Mouse (Mus musculus): ENCODE measurements around the gene 2610507B11Rik.

2610507B11Rik gene

DNA sequence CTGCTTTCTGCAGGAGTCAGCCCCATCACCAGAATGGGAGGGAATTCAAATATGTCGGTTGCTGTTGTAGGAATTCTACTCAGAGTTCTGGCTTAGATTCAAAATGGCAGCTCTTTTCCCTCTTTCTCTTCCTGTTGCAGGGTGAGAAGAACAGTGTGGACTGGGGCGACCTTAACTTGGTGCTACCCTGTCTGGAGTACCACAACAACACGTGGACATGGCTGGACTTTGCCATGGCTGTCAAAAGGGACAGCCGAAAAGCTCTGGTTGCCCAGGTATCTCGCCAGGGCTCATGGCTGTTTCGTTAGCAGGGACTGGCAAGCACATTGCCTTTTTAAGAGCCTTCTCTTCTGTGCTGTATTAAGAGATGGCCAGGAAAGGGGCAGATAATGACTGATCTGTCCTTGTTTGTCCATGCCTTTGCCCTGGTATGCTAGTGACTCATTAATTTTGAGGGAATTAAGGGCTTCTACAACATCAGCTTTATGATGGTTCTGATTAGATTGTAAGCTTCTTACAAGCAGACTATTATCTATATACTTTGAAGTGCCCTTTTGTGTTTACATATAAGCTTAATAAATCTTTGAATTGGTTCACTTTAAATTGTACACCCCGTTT lies 27.7 kb downstream of the 2610507B11Rik start:
- DNase-seq: no peak

DNA sequence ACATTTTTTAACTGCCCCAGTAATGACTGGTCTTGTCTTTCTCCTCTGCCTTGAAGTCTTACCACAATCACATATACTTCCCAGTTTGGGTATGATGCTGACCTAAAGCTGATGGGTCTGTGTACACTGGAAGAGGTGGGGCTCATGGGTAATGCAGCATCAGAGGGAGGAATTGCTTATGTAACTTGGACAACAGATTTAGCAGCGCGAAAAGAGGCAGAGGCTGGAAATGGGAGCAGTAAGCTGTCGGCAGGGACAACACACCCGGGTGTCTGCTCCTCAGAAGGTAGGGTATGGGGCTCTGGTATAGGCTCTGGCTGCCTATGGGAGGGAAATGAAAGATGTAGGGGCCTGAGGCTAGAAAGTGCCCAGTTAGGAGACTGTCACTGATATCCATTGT lies 29.1 kb downstream of the 2610507B11Rik start, which contains the start of gene BC030499:
TSS of gene BC030499 (plus strand) at position 188 of the 400 bp plus-strand sequence.
- no peak for DNase-seq

DNA sequence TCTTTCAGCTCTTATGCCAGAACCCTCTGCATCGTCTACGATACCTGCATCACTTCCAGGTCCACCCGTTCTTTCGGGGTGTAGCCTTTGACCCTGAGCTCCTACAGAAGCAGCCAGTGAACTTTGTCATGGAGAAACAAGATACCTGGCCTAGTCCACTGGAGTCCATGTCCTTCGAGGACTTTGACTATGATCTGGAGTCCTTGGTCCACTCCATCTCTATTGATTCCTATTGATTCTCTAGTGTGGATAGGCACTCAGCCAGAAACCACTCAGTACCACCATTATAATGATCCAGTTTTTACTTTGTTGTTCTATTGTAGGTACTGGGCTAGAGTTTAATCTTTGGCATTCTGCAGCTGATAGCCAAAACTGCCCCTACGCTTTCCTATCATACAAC lies 33.0 kb downstream of the 2610507B11Rik start:
- no peak for DNase-seq

DNA sequence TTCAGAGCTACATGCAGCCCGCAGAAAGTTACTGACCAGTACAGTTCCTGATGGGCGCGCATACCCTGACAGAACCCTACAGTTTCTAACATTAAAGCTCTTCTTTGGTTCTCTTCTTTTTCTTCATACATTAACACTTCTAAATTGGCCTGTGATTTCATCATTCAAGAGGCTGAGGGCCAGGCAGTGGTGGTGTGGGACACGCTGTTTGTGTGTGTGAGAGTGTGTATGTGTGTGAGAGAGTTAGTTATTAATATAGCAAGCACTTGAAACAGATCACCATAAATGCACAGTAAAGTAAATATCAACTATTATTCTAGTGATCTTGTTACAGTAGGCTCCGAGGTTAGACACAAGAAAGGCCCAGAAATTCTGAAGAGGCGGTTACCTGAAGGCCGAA lies 39.4 kb downstream of the 2610507B11Rik start:
- no peak for DNase-seq

DNA sequence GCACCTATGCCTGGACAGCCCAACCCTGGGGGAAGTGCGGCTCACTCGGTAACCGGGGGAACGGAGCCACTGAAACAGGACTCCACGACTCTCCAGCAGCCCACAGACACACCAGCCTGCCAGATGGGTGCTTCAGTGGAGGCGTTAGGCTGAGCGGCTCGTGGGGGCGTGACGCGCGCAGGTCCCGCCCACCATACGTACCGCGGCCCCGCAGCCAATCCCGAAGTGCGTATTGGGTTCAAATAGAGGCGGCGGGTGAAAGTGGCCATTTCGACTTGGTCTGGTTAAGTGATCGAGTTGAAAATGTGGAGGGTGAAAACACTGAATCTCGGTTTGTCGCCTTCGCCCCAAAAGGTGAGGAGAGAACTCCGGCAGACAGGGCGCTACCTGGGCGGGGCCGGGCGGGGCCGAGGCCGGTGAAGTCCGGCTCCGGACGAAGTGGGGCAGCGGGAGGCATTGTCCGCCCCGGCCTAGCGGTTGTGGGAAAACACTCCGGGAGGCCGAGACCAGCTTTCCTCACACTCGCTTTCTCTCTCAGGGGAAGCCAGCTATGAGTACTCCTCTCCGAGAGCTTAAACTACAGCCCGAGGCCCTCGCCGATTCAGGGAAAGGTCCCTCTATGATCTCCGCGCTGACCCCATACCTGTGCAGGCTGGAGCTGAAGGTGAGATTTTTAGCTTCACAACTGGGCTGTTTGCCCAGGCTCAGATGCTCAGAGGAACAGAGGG lies 40.0 kb downstream of the 2610507B11Rik start, which contains the start of gene Spag5:
TSS of gene Spag5 (plus strand) at position 173 of the 728 bp plus-strand sequence.
- DNase-seq: peak; percentile 77 to 89

DNA sequence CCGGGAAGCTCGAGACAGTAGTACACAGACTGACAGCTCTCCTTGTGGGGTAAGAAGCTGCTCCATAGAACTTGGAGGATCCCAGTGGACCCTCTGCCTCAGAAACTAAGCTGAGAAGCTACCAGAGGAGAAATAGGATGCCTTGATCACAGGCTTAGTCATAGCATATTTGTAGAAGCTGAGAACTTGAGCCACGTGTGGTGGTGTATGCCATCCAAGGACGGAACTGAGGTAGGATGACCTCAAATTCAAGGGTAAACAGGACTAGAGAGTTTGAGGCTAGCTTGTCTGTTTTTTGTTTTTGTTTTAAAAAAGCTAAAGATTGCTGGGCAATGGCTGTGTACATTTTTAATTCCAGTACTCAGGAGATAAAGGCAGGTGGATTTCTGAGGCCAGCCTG lies 43.7 kb downstream of the 2610507B11Rik start:
- no peak for DNase-seq

DNA sequence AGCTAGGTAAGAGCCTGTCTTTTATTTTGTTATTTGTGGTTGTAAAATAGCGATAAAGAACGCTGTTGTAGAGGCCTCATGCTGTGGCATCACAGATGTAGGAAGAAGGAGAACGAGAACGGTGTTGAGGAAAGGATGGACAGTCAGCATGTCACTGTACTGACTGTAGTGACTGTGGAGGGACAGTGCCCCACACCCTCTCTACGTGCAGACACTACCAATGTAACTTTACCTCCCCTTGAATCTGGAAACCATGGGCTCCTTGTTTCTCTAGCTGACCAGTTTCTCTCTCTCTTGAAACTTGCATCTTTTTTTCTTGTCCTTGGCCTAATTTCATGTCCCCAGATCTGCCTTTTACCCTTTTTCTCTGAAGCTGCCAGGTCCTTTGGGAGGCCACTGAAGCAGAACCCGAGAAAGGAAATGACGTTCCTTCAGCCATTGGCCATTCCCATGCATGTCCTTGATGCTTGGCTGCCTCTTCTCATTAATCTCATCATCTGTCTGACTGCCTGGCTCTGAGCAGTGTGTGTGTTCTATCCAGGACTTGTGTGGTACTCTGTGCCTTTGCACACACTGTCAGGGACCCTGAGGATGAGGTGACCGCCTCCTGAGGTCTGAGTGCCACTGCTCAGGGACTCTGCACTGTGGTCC lies 49.4 kb downstream of the 2610507B11Rik start:
- no peak for DNase-seq

DNA sequence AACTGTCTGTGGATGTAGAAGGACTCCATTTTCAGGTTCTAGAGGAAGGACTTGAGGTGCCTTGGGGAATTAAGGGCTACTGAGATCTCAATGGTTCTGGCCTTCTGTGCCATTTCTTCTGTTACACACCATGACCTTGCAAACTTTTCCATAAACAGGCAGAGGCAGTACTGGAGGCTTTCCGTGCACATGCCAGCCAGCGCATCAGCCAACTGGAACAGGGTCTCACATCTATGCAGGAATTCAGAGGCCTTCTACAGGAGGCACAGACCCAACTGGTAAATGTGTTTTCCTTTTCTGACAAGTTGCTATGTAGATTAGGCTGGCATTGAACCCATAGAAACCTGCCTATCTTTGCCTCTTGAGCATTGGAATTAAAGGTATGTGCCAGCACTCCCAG lies 52.1 kb downstream of the 2610507B11Rik start:
- no peak for DNase-seq

DNA sequence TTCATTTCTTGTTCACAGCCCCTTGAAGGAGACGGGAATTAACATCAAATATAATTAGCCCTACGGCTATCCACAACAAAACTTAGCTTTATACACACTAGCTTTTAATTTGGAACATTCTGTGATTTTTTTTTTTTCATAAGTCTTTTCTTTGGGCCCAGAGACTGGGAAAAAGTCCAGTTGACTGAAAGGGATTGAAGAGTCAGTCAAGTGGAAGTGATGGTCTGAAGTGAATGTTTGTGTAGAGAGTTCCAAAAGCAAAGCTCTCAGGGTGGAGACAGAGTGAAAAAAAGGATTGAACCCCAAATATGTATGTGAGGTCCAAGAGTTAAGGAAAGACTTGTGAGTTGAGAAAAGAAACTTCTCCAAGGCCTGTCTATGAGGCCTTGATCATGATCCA lies 56.9 kb downstream of the 2610507B11Rik start:
- DNase-seq: no peak

DNA sequence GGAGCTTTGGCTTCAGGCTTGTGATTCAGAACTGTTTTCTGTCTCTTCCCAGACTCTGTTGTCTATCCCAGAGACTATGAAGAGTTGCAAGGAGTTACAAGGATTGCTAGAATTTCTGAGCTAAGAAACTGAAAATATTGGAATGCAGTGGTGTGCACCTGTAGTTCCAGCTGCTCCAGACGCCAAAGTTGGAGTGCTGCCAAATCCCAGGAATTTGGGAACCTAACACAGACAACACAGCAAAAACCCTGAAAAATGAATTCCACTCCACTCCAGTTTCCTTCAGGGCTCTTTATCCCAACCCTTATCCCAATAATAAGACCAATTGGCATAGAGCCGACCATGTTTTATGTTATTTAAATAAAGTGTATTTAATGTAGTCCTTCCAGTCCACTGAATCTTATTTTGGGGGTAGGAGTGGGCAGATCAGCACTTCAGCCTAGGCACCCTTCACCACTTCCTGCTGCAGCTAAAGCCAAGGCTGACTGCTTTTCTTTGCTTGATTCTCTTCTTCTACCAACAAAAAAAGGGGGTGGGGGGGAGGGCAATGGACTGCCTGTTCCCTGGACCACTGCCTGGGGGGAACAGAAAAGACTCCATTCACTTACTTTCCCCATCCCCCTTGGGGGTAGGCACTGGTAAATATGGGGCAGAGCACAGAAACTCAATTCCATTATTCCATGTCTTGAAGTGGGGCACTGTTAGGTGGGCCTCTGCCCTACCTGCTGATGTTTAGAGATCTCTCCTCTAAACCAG lies 60.7 kb downstream of the 2610507B11Rik start:
- DNase-seq: no peak

DNA sequence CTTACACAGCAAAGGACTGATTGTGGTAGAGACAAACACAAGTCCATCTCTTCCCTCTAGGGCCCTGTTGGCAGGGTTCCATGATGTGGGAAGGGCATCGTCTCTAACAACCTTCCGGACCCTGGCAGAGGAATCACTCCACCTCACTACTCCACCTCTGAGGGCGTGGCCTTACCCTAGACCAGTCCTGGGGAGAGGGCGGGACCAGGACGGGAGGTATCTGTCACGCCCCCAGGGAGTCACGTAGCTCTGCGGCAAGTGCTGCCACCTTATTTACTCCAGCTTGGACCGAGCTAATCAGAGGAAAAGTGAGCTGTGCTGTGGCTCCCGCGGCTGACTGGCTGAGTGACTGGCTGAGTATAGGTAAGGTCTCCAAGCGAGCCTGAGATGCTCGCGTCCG lies 61.3 kb downstream of the 2610507B11Rik start, which contains the start of gene Aldoc:
TSS of gene Aldoc (plus strand) at position 109 of the 400 bp plus-strand sequence.
- DNase-seq: peak; percentile 78 to 81

DNA sequence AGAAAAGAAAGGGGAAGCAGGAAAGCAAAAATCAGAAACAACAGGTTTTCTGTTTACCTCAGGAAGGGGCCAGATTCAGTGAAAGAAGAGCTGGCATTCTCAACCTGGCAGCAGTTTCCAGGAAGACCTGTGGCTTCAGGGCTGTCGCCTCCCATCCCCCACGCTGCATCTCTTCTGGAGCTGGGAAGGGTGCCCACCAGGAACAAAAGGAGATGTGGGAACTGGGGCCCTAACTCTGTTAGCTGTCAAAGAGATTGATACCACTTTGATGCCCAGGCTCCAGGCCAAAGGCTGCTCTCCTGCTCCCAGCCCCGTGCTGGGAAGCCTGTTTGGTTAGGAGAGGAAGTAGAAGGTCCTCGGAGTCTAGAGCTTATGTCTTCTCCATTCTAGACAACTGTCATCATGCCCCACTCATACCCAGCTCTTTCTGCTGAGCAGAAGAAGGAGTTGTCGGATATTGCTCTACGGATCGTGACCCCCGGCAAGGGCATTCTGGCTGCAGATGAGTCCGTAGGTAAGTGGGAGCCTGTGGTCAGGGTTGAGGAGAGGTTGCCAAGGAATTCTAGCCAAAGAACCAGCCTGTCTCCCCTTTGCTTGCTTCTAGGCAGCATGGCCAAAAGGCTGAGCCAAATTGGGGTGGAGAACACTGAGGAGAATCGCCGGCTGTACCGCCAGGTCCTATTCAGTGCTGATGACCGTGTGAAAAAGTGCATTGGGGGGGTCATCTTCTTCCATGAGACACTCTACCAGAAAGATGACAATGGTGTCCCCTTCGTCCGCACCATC lies 62.6 kb downstream of the 2610507B11Rik start:
- no peak for DNase-seq

DNA sequence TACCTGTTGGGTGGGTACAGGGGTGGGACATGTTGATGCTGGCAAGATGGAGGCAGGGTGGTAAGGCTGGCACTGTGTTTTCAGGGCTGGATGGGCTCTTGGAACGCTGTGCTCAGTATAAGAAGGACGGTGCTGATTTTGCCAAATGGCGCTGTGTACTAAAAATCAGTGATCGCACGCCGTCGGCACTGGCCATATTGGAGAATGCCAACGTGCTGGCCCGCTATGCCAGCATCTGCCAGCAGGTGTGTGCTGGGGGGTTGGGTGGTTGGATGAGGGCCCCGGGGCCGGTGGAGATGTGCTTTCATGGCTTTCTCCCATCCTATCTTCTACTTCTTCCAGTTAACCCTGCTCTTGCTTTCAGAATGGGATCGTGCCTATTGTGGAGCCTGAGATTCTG lies 63.4 kb downstream of the 2610507B11Rik start:
- DNase-seq: no peak

DNA sequence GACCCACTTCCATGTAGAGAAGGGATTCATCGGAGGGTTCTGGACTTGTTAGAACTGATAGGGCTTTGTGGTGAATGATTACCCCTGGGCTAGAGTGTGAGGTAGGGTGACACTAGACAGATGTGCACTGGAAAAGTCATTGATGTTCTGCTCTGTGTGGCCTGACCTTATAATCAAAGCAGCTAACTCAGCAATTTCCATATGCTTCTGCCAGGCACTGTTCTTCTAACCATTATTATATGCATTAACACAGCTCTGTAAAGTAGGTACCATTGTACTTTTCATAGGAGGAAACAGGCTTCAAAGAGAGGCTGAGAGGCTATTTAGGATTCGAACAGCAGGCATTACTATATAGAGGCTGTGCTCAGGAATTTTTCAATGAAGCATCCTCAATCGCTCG lies 65.7 kb downstream of the 2610507B11Rik start:
- no peak for DNase-seq

DNA sequence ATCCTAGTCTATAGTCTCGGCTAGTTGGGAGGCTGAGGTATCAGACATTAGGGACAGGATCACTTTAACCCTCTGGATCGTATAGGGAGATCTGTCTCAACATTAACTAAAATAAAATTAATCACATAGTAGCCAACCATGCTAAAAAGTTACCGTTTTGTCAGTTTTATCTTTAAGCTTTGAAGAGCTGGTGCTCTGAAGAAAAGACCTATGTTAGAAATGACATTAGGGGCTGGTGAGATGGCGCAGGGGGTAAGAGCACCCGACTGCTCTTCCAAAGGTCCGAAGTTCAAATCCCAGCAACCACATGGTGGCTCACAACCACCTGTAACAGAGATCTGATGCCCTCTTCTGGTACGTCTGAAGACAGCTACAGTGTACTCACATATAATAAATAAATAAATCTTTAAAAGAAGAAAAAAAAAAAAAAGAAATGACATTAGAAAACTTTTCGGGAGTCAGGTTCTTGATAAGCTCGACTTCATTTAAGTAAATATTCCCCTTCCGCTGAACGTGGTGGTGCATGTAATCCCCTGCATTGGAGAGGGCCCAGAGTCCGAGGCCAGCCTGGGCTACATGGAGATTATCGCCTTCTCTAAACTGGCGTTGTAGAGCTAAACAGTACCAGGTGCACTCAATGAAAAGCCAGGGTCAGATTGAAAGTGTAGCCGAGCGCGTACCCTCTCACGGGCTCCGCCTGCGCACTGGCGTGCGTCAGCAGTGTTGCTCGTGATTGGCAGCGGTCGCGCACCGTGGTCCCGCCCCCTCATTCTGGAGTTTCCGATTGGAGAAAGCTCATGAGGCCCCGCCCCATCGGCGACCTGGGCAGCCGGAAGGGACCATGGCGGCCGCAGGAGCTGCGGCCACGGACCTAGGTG lies 66.3 kb downstream of the 2610507B11Rik start, which contains the start of gene Pigs:
TSS of gene Pigs (plus strand) at position 782 of the 878 bp plus-strand sequence.
- peak; percentile 95 to 97 for DNase-seq

DNA sequence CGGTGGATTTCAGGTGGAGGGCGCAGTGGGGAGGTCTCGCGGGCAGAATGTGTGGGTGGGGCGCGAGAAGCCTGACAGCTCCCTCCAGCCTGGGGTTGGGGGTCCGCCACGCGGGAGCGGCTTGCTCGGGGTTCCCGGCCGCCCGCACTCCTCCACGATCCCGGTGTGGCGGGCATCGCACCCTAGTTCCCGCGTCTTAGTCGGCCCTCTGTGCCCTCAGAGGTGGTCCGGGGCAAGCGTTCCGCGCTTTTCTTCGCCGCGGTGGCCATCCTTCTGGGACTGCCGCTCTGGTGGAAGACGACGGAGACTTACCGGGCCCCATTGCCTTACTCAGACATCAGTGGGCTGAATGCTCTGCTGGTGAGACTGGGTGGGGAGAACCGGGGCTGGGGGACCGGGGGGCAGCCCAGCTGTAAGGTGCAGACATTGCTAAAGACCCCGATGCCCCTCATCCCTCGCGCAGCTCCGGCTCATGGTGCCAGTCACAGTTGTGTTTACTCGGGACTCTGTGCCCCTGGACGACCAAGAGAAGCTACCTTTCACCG lies 67.0 kb downstream of the 2610507B11Rik start:
- DNase-seq: no peak

DNA sequence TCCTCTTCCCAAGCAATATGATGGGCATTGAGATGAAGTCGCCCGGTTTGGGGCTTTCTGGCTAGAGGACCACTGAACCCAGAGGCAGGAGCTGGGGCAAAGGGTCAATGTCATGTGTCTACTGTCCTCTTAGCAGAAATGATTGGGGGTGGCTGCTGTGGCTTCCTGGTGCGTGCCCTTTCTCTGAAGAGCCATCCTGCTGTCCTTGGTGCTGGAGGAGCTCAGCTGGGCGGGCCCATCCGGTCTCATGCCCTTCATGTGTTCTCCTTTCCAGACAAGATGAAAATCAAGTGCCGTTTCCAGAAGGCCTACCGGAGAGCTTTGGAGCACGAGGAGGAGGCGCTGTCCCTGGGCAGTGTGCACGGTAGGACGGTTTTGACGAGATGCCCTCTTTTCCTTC lies 71.1 kb downstream of the 2610507B11Rik start:
- DNase-seq: no peak

DNA sequence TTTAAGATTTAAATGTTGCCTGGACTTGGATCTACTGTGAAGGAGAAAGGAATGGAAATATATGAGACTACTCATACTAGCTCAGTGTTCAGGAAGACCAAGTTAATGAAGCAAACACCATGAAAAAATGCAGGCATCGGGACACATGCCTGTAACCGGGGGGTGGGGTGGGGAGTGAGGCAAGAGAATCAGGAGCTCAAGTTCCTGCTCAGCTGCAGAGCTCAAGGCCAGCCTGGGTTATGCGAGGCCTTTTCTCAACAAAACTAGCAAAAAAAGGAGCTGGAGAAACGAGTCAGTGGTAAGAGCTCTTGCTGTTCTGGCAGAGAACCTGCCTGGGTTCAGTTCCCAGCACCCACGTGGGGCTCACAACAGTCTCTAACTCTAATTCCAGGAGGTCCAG lies 72.4 kb downstream of the 2610507B11Rik start:
- DNase-seq: no peak

DNA sequence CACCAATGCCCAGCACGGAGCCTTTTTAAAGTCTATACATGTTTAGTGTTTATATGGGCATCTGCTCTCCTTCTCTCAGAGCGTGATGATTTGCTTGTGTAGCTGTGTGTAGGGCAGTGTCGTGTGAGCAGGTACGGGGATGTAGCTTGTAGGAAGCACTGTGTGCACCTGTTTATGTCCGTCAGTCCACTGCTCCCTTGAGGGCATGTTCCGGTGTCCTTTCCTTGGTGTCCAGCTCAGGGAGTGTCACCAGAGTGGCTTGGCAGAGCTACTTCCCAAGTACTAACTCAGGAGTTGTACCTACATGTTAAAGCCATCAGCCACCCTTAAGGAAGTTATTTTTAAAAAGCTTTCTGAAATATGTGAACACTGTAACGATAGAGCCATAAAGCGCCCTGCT lies 75.5 kb downstream of the 2610507B11Rik start:
- DNase-seq: no peak
